Mouse (Mus musculus) frontal cortex, postnatal 10 days (tissue): Measurements from ENCODE around the gene Sumo2.
A peak's percentile ranks its signal among the peaks of the same experiment; 100 is the strongest.
"Not testable (repeated sequence)": the region's sequence is repeated elsewhere in the genome, so short reads cannot be mapped to it uniquely, and the experiment has no call there.

ENCODE experiments used
- DNase-seq, 2 experiments: peaks; one replicate each; pipeline ENCODE4 v3.0.0; 2022; ENCODE audit warnings: low spot score in 2 of 2, mixed read lengths in 1 of 2

The Sumo2 gene

GRCm38 (mm10) chr11:115519581-115519980 is 16.5 kb downstream of the Sumo2 start:
- DNase-seq, result no peak

DNA sequence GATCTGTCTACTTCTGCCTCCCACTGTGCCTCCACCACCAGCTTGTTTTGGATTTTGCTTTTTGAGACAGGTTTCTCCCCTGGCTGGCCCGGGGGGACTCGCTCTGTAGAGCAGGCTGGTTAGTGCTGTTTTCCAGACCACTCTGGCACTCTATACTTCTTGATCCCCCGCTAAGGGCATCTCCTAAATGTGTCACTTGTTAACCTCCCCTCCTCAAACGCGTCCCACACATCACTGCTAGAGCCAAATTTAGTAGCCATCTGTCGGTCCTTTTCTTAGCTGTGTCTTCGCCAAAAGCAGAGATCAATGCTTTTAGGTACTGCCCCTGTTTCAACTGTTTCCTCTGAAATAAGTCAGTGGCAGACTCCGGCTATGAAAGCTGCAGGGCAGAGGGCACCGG is 17.4 kb downstream of the Sumo2 start:
- no peak for DNase-seq

- DNase-seq, result no peak
Measured at GRCm38 (mm10) chr11:115516942-115517341, 19.1 kb downstream of the Sumo2 start.

- no peak for DNase-seq
Measured at GRCm38 (mm10) chr11:115515021-115515420, 21.1 kb downstream of the Sumo2 start.

GRCm38 (mm10) chr11:115514238-115514663 is 21.8 kb downstream of the Sumo2 start, which contains the start of gene Jpt1:
Jpt1 (minus strand) TSS chr11:115514387.
- DNase-seq, result peak; percentile 95 to 96

GRCm38 (mm10) chr11:115513271-115514237 is 22.5 kb downstream of the Sumo2 start:
- DNase-seq, result peak in 1 of 2 experiments; percentile 33

DNA sequence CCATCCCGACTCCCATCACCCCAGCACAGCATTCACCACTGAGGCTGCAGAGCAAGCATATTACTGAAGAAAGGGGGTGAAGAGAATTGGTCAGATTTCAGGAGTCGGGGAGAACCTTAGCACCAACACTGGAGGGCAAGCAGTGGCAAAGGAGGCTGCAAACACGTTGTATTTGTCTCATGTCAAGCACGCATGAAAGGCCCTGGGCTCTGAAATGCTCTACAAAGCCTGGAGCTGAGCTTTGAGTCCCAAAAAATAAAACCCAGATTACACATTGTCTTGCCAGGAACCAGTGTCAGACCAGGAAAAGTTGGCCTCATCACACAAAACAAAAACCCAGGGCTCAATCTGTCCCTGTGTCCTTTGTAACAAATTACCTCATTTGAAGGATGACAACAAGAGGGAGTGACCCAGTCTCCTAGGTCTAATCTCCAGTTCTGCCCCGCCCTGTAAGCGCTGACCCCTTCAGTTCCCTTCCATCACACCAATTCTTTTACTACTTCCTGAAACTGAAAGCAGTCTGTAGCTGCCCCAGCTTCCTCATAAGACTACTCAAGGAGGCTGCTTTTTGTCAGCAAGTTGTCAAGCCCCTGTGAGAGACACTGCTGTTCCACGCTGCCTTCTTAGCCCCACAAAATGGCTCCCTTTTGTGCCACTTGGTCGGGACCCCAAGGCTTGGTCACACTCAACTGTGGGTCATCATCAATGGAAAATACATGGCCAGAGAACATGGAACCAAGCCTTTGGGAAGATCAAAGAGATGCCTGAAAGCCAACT is 23.5 kb downstream of the Sumo2 start:
- no peak for DNase-seq

- DNase-seq, result no peak
Measured at GRCm38 (mm10) chr11:115512004-115512403, 24.1 kb downstream of the Sumo2 start.

- DNase-seq, result no peak
Measured at GRCm38 (mm10) chr11:115511121-115511520, 25.0 kb downstream of the Sumo2 start.

DNA sequence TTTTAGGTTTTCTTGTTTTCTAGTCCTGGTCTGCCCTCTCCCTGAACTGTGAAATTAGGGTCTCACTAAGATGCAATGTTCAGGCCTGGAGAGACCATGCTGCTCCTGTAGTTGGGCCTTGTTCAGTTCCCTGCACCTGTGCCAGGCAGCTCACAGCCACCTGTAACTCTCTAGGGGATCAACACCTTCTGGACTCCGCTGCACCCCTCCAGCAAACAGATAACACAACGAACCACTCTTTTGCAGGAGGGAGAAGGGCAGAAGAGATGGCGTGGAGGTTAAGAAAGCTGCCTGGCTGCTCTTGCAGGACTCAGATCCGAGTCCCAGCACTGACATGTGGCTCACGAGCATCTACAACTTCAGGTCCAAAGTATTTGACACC is 25.6 kb downstream of the Sumo2 start:
- DNase-seq, result no peak

GRCm38 (mm10) chr11:115509773-115510506 is 26.1 kb downstream of the Sumo2 start:
- DNase-seq, result no peak

DNA sequence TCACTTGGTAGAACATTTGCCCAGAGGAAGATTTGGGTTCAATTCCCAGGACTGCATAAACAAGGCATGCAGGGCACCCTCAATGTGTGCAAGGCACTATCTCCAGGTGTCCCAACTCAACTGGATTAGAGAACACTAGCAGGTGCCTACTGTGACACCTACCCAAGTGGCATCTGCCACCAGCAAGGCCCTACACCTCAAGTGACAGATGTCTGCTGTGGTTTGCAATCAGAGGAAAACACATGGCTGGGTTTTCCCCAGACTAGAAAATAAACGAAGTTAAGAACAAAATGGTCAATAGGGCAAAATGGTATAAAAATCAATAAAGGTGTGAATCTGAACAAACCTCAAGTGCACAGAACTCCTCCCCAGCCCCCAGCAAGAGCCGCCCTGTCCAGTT is 28.0 kb downstream of the Sumo2 start:
- no peak for DNase-seq

GRCm38 (mm10) chr11:115506586-115506985 is 29.5 kb downstream of the Sumo2 start:
- no peak for DNase-seq

DNA sequence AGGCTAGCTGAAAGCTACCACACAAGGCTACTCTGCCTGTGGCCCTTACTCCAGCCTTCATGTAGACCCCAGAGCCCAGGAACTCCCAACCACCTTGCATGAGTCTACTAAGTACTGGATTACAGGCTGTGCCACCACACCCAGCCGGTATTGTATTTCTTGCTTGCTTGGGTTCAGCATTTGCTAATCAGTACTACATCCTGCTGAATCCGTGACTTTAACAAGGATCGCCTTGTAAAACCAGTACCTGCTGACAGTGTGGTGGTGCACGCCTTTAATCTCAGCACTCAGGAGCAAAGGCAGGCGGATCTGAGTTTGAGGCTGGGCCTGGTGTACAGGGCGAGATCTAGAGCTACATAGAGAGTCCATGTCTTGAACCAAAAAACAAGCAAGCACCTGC is 33.4 kb downstream of the Sumo2 start:
- DNase-seq, result no peak

- not testable (repeated sequence) for DNase-seq
Measured at GRCm38 (mm10) chr11:115496559-115496958, 39.5 kb downstream of the Sumo2 start.

DNA sequence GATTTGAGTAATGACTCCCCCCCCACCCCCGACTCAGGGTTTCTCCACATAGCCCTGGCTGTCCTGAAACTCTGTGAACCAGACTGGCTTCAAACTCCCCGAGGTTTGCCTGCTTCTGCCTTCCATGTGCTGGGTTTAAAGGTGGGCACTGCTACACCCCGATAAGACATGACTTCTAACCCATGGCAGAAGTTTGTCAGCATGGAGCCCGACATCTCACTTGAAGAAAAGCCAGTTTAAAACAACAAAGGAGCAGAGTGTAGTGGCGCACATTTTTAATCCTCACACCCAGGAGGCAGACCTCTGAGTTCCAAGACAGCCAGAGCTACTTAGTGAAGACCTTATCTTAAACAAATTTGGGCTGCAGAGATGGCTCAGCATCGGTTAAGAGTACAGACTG is 43.7 kb downstream of the Sumo2 start:
- no peak for DNase-seq

DNA sequence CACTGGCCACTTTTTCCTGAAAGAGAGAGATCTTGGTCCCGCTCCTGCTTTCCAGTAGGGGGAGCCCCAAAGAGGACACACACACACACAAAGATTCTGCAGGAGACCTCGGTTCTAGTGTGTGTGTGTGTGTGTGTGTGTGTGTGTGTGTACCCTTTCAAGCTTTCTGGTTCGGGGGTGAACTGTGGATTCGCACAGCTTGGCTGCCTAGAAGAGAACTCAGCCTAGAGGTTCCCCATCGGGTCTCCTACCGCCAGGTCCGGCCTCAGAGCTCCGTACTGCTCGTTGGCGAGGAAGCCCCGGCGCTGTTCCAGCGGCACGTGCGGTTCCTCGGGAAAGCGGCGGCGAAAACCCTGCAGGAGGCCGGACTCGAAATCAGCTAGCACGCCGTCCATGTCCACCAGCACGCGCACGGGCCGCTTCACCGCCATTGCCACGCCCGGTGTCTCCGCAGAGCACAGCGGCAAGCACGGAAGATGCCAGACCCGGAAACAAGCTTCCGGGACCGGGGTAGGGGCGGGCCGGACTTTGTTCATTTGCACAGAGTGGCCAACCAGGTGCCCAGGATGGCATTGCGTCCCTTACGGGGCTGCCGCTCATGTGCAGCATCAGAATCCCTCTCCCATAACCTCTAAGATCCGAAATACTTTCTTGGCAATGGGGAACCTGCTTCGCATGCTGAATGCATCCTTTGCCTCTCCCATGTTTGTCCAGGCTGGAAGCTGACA is 44.6 kb downstream of the Sumo2 start, which contains the start of gene Nt5c:
Gene Nt5c, minus strand, starts transcription at position 507 of the 728 bp plus-strand sequence.
- DNase-seq, result peak; percentile 75 to 78

- no peak for DNase-seq
Measured at GRCm38 (mm10) chr11:115490441-115491355, 45.4 kb downstream of the Sumo2 start.

DNA sequence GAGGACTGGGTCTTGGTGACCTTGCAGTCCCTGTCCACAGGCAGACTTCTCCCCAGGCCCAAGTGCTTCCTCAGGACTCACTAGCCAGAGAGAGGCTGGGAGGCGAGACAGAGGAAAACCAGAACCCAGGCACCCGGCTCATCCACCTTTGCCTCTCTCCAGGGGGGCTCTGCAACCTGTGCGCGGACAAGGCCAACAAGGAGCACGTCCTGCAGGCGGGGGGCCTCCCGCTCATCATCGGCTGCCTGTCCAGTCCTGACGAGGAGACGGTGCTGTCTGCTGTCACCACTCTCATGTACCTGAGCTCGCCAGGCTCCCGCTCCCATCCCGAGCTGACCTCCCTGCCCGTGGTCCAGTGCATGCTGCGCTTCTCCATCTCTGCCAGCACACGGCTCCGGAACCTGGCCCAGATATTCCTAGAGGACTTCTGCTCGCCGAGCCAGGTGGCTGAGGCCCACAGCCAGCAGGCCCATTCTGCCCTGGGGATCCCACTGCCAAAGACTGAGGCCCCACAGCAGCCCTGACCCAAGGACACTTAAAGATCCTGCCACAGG is 47.4 kb downstream of the Sumo2 start:
- DNase-seq, result no peak

GRCm38 (mm10) chr11:115485155-115485554 is 50.9 kb downstream of the Sumo2 start:
- no peak for DNase-seq
